Mouse (Mus musculus) neural tube, embryonic 12.5 days (tissue): ENCODE measurements at regions not wholly inside any gene's neighbourhood (a gene's known extent, or its start where the extent isn't known, plus 50 kb on each side); places are given as distances from the start of the nearest gene placed in this dataset.
A peak's percentile ranks its signal among the peaks of the same experiment; 100 is the strongest.

Experiments
- ATAC-seq: fragments of 200-750 bp; cut with Nextera tagmentation; 2 replicates; pipeline ENCODE4 v1.8.0; 2017; ENCODE audit warnings: low read depth, mild to moderate bottlenecking, moderate TSS enrichment, moderate library complexity; ENCODE audit not compliant: low FRiP score
- H3K27ac ChIP-seq: fragments of 300-500 bp; sonication (generic); 2 replicates; pipeline ENCODE4 v1.5.1; 2016
- H3K27me3 ChIP-seq: fragments of 300-500 bp; sonication (generic); replicated peaks from 2 replicates; pipeline ENCODE4 v1.6.1; 2016; ENCODE audit warnings: mild to moderate bottlenecking
- H3K36me3 ChIP-seq: fragments of 300-500 bp; sonication (generic); 2 replicates; pipeline ENCODE4 v1.6.1; 2016; ENCODE audit warnings: mild to moderate bottlenecking
- H3K4me1 ChIP-seq: fragments of 300-500 bp; sonication (generic); 2 replicates; pipeline ENCODE4 v1.6.1; 2016
- H3K4me2 ChIP-seq: fragments of 300-500 bp; sonication (generic); replicated peaks from 2 replicates; pipeline ENCODE4 v1.6.1; 2016; ENCODE audit warnings: mild to moderate bottlenecking
- H3K4me3 ChIP-seq: fragments of 300-500 bp; sonication (generic); 2 replicates; pipeline ENCODE4 v1.5.1; 2016
- H3K9ac ChIP-seq: fragments of 300-500 bp; sonication (generic); 2 replicates; pipeline ENCODE4 v1.6.1; 2016; ENCODE audit warnings: mild to moderate bottlenecking
- H3K9me3 ChIP-seq: fragments of 300-500 bp; sonication (generic); 2 replicates; pipeline ENCODE4 v1.6.1; 2016; ENCODE audit warnings: mild to moderate bottlenecking
- WGBS: fragments of 180-500 bp; shearing (Covaris S2); methylation state at CpG from one replicate; pipeline ENCODE4 v1.1.7; 2016; 5-methylcytosine and 5-hydroxymethylcytosine counted together

- Histone ChIP-seq H3K27ac (no peak overlapping the region), H3K27me3 (no peaks in the 10 kb centered on the region), H3K9ac (no peak overlapping the region), H3K4me1 (no peaks in the 10 kb centered on the region), H3K9me3 (no peaks in the 10 kb centered on the region), H3K36me3 (no peaks in the 10 kb centered on the region), H3K4me3 (no peak overlapping the region), H3K4me2 (no peak overlapping the region)
- no peak for ATAC-seq
- WGBS, result 76% methylated on average over 2 of the region's 2 CpGs
Measured at GRCm38 (mm10) chr3:8367659-8367969, 1242.3 kb downstream of the Zfp704 start.

- Histone ChIP-seq H3K27ac (no peak overlapping the region), H3K27me3 (no peaks in the 10 kb centered on the region), H3K4me2 (no peak overlapping the region), H3K36me3 (no peaks in the 10 kb centered on the region), H3K9ac (no peak overlapping the region), H3K4me1 (no peaks in the 10 kb centered on the region), H3K4me3 (no peak overlapping the region), H3K9me3 (no peaks in the 10 kb centered on the region)
- WGBS, result 80% methylated on average over 3 of the region's 3 CpGs
- ATAC-seq, result peak; percentile 56; the same call in 1 of the 2 replicates
Measured at GRCm38 (mm10) chr3:8366907-8367658, 1242.8 kb downstream of the Zfp704 start.
